Mouse (Mus musculus) embryonic facial prominence, embryonic 12.5 days (tissue): ENCODE measurements around the gene Tvp23b. TPM values are rescaled to one million over a fixed set of nuclear protein-coding genes. Genes with fewer than 3 reads are reported as not detected.

ENCODE experiments used
- ATAC-seq: fragments of 200-750 bp; cut with Nextera tagmentation; 2 replicates; pipeline ENCODE4 v1.8.0; 2017; ENCODE audit not compliant: insufficient number of reproducible peaks, insufficient read depth, low FRiP score, low TSS enrichment
- H3K27ac ChIP-seq: fragments of 300-500 bp; sonication (generic); 2 replicates; pipeline ENCODE4 v1.5.1; 2016; ENCODE audit warnings: mild to moderate bottlenecking
- H3K27me3 ChIP-seq: fragments of 300-500 bp; sonication (generic); 2 replicates; pipeline ENCODE4 v1.6.1; 2016; ENCODE audit warnings: mild to moderate bottlenecking, moderate library complexity
- H3K36me3 ChIP-seq: fragments of 300-500 bp; sonication (generic); 2 replicates; pipeline ENCODE4 v1.6.1; 2016; ENCODE audit warnings: mild to moderate bottlenecking
- H3K4me1 ChIP-seq: fragments of 300-500 bp; sonication (generic); 2 replicates; pipeline ENCODE4 v1.6.1; 2016
- H3K4me2 ChIP-seq: fragments of 300-500 bp; sonication (generic); replicated peaks from 2 replicates; pipeline ENCODE4 v1.6.1; 2016; ENCODE audit warnings: mild to moderate bottlenecking, moderate library complexity
- H3K4me3 ChIP-seq: fragments of 300-500 bp; sonication (generic); 2 replicates; pipeline ENCODE4 v1.5.1; 2016; ENCODE audit warnings: mild to moderate bottlenecking
- H3K9ac ChIP-seq: fragments of 300-500 bp; sonication (generic); 2 replicates; pipeline ENCODE4 v1.6.1; 2016; ENCODE audit warnings: mild to moderate bottlenecking, moderate library complexity
- H3K9me3 ChIP-seq: fragments of 300-500 bp; sonication (generic); 2 replicates; pipeline ENCODE4 v1.6.1; 2016; ENCODE audit warnings: mild to moderate bottlenecking, moderate library complexity
- WGBS: fragments of 180-500 bp; shearing (Covaris S2); methylation state at CpG from one replicate; pipeline ENCODE4 v1.1.7; 2016; 5-methylcytosine and 5-hydroxymethylcytosine counted together
- polyA plus RNA-seq: library from polyadenylated mRNA; unstranded; fragments of >200 nt; fragmentation: Nextera tagmentation; extraction: Ambion mirVana; gene quantifications from 2 replicates; pipeline ENCODE4 v1.2.1, GENCODE M21; 2016

The Tvp23b gene
- polyA plus RNA-seq, 1 experiment from 2014 or later = 61.7 TPM

DNA sequence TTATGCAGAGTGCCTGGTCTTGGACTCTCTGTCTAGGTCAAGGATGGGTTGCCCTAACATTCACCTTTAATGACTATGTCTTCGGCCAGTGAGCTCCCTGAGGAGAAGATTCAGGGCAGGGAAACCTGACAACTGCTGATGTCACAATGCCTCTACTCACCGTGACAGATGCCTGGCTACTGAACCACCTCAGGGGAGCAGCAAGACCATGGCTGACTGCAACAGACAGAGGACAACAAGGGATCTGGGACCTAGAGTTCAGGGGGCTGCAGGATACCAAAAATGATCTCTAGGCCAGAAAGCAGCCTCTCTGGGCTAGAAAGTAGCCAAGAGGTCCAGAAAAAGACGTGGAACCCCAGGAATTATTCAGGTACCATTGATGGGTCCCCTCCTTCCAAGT is 71.8 kb downstream of the Tvp23b start, which contains the start of gene Cdrt4:
TSS of gene Cdrt4 (plus strand) at position 182 of the 400 bp plus-strand sequence.
- 0 out of 2 replicates have a peak, but pooled peaks cover 9% of the 10 kb centered on the region for H3K9me3 ChIP-seq
- no peaks in the 10 kb centered on the region for H3K36me3 ChIP-seq
- no peak within 1 kb of the TSS for H3K27ac ChIP-seq
- no peak for ATAC-seq
- H3K4me3 ChIP-seq = no peak within 1 kb of the TSS
- 72% methylated on average over 3 of the region's 3 CpGs for WGBS
- no peaks in the 10 kb centered on the region for H3K4me1 ChIP-seq
- no peaks in the 10 kb centered on the region for H3K27me3 ChIP-seq
- H3K9ac ChIP-seq = no peak within 1 kb of the TSS
- no peak within 1 kb of the TSS for H3K4me2 ChIP-seq

GRCm38 (mm10) chr11:62954766-62955165 is 75.5 kb downstream of the Tvp23b start:
- Histone ChIP-seq H3K27me3 (no peaks in the 10 kb centered on the region), H3K36me3 (no peaks in the 10 kb centered on the region), H3K4me1 (no peaks in the 10 kb centered on the region), H3K9me3 (0 out of 2 replicates have a peak, but pooled peaks cover 12% of the 10 kb centered on the region), H3K27ac (no peak overlapping the region), H3K4me3 (no peak overlapping the region), H3K9ac (no peak overlapping the region), H3K4me2 (no peak overlapping the region)
- no peak for ATAC-seq
- WGBS = 90% methylated on average over 3 of the region's 3 CpGs

- WGBS = 84% methylated on average over 5 of the region's 5 CpGs
- no peak overlapping the region for H3K4me3 ChIP-seq
- H3K27ac ChIP-seq = no peak overlapping the region
- H3K36me3 ChIP-seq = no peaks in the 10 kb centered on the region
- 0 out of 2 replicates have a peak, but pooled peaks cover 12% of the 10 kb centered on the region for H3K9me3 ChIP-seq
- H3K9ac ChIP-seq = no peak overlapping the region
- H3K27me3 ChIP-seq = no peaks in the 10 kb centered on the region
- H3K4me2 ChIP-seq = no peak overlapping the region
- H3K4me1 ChIP-seq = no peaks in the 10 kb centered on the region
- no peak for ATAC-seq
These were observed 75.9 kb downstream of the Tvp23b start for GRCm38 (mm10) chr11:62955186-62955585.

GRCm38 (mm10) chr11:62955776-62956175 is 76.5 kb downstream of the Tvp23b start:
- no peak overlapping the region for H3K9ac ChIP-seq
- H3K27me3 ChIP-seq = no peaks in the 10 kb centered on the region
- no peak overlapping the region for H3K4me2 ChIP-seq
- WGBS = 42% methylated on average over 5 of the region's 6 CpGs
- no peak for ATAC-seq
- no peak overlapping the region for H3K27ac ChIP-seq
- H3K4me1 ChIP-seq = no peaks in the 10 kb centered on the region
- H3K4me3 ChIP-seq = no peak overlapping the region
- 0 out of 2 replicates have a peak, but pooled peaks cover 12% of the 10 kb centered on the region for H3K9me3 ChIP-seq
- H3K36me3 ChIP-seq = no peaks in the 10 kb centered on the region

GRCm38 (mm10) chr11:62957626-62958180 is 78.4 kb downstream of the Tvp23b start:
- H3K27ac ChIP-seq = no peak overlapping the region
- H3K27me3 ChIP-seq = no peaks in the 10 kb centered on the region
- no peak overlapping the region for H3K9ac ChIP-seq
- no peaks in the 10 kb centered on the region for H3K36me3 ChIP-seq
- H3K4me2 ChIP-seq = no peak overlapping the region
- ATAC-seq = no peak
- WGBS = 84% methylated on average over 8 of the region's 8 CpGs
- no peak overlapping the region for H3K4me3 ChIP-seq
- H3K9me3 ChIP-seq = 0 out of 2 replicates have a peak, but pooled peaks cover 12% of the 10 kb centered on the region
- no peaks in the 10 kb centered on the region for H3K4me1 ChIP-seq

GRCm38 (mm10) chr11:62963292-62963691 is 84.0 kb downstream of the Tvp23b start:
- 68% methylated on average over 4 of the region's 4 CpGs for WGBS
- no peaks in the 10 kb centered on the region for H3K36me3 ChIP-seq
- no peaks in the 10 kb centered on the region for H3K9me3 ChIP-seq
- no peak overlapping the region for H3K4me3 ChIP-seq
- H3K27ac ChIP-seq = no peak overlapping the region
- H3K9ac ChIP-seq = no peak overlapping the region
- H3K27me3 ChIP-seq = no peaks in the 10 kb centered on the region
- ATAC-seq = no peak
- no peak overlapping the region for H3K4me2 ChIP-seq
- H3K4me1 ChIP-seq = peaks cover 22% of the 10 kb centered on the region

- H3K9ac ChIP-seq = no peak overlapping the region; the same call in 1 of the 2 replicates
These were observed 87.1 kb downstream of the Tvp23b start for GRCm38 (mm10) chr11:62966424-62966764.

More at GRCm38 (mm10) chr11:62966424-62966764, 87.1 kb downstream of the Tvp23b start:
- Histone ChIP-seq H3K4me1 (peaks cover 22% of the 10 kb centered on the region), H3K9me3 (no peaks in the 10 kb centered on the region), H3K27ac (peak overlapping the region; percentile 98), H3K36me3 (no peaks in the 10 kb centered on the region), H3K4me3 (peak overlapping the region; percentile 18), H3K27me3 (no peaks in the 10 kb centered on the region), H3K4me2 (peak overlapping the region; percentile 47)
- 0 out of 2 replicates have a peak, but pooled peaks have one; percentile 36 for ATAC-seq
- 40% methylated on average over 3 of the region's 3 CpGs for WGBS

Other genes starting within 250 kb of the Tvp23b start
- 22.6 and 24.4 TPM in 2 replicates for gene Lrrc75a, start 230.9 kb upstream of the Tvp23b start, polyA plus RNA-seq
- 59.4 and 62.3 TPM in 2 replicates for gene Mmgt2, start 230.8 kb upstream of the Tvp23b start, polyA plus RNA-seq
- gene Zfp287, start 147.6 kb upstream of the Tvp23b start, polyA plus RNA-seq = 16.9 and 18.7 TPM in 2 replicates
- not detected in 2 replicates for gene Gm10428, start 126.4 kb upstream of the Tvp23b start, polyA plus RNA-seq
- gene Zfp286, start 90.0 kb upstream of the Tvp23b start, polyA plus RNA-seq = 38.0 and 40.4 TPM in 2 replicates
- gene Trim16, start 59.2 kb upstream of the Tvp23b start, polyA plus RNA-seq = 14.0 and 16.8 TPM in 2 replicates
- 0.67 and 0.77 TPM in 2 replicates for gene Fbxw10, start 32.4 kb upstream of the Tvp23b start, polyA plus RNA-seq
- gene Cdrt4, start 71.7 kb downstream of the Tvp23b start, polyA plus RNA-seq = 0.32 TPM in 1 of 2 replicates, not detected in the other
- gene Tekt3, start 182.2 kb downstream of the Tvp23b start, polyA plus RNA-seq = 0.12 TPM in 1 of 2 replicates, not detected in the other
- 81.0 and 82.1 TPM in 2 replicates for gene Pmp22, start 249.5 kb downstream of the Tvp23b start, polyA plus RNA-seq